Mouse (Mus musculus): ENCODE measurements around the gene Sfi1.
"Not testable (repeated sequence)": the region's sequence is repeated elsewhere in the genome, so short reads cannot be mapped to it uniquely, and the experiment has no call there.

- TF ChIP-seq CTCF (IDR thresholded peaks at IDR 0.05; ENCODE audit: insufficient read depth, low read length); POLR2A (IDR thresholded peaks at IDR 0.05; ENCODE audit: borderline replicate concordance, extremely low read depth, low read depth, low read length): not testable (repeated sequence)
Measured at GRCm38 (mm10) chr11:3156991-3157390, 36.3 kb downstream of the Sfi1 start.

Data from lung, adult 2 months (tissue).